Mouse (Mus musculus) forebrain, embryonic 13.5 days (tissue): ENCODE results near the gene Diras2. TPM values are rescaled to one million over a fixed set of nuclear protein-coding genes. Genes with fewer than 3 reads are reported as not detected.

Source experiments
- ATAC-seq: fragments of 200-750 bp; cut with Nextera tagmentation; 2 replicates; pipeline ENCODE4 v1.8.0; 2017
- H3K27ac ChIP-seq: fragments of 300-500 bp; sonication (generic); 2 replicates; pipeline ENCODE4 v1.5.1; 2015; ENCODE audit warnings: inconsistent platforms, mild to moderate bottlenecking, moderate library complexity
- H3K27me3 ChIP-seq: fragments of 300-500 bp; sonication (generic); 2 replicates; pipeline ENCODE4 v1.6.1; 2015; ENCODE audit warnings: mild to moderate bottlenecking, inconsistent platforms
- H3K36me3 ChIP-seq: fragments of 300-500 bp; sonication (generic); 2 replicates; pipeline ENCODE4 v1.6.1; 2015; ENCODE audit warnings: mild to moderate bottlenecking, inconsistent platforms; ENCODE audit not compliant: poor library complexity, severe bottlenecking
- H3K4me1 ChIP-seq: fragments of 300-500 bp; sonication (generic); 2 replicates; pipeline ENCODE4 v1.6.1; 2015; ENCODE audit warnings: inconsistent platforms
- H3K4me2 ChIP-seq: fragments of 300-500 bp; sonication (generic); 2 replicates; pipeline ENCODE4 v1.6.1; 2015; ENCODE audit warnings: inconsistent platforms, mild to moderate bottlenecking, moderate library complexity
- H3K4me3 ChIP-seq: fragments of 300-500 bp; sonication (generic); 2 replicates; pipeline ENCODE4 v1.5.1; 2015; ENCODE audit warnings: mild to moderate bottlenecking, inconsistent platforms
- H3K9ac ChIP-seq: fragments of 300-500 bp; sonication (generic); 2 replicates; pipeline ENCODE4 v1.6.1; 2015; ENCODE audit warnings: mild to moderate bottlenecking, inconsistent platforms
- H3K9me3 ChIP-seq: fragments of 300-500 bp; sonication (generic); replicated peaks from 2 replicates; pipeline ENCODE4 v1.6.1; 2016; ENCODE audit warnings: inconsistent platforms
- WGBS: fragments of 180-500 bp; shearing (Covaris S2); methylation state at CpG from one replicate; pipeline ENCODE4 v1.1.7; 2015; 5-methylcytosine and 5-hydroxymethylcytosine counted together
- polyA plus RNA-seq: library from polyadenylated mRNA; unstranded; fragments of >200 nt; fragmentation: Nextera tagmentation; extraction: Ambion mirVana; gene quantifications from 2 replicates; pipeline ENCODE4 v1.2.1, GENCODE M21; 2015

Gene Diras2
- 0.77 and 0.93 TPM in 2 replicates for polyA plus RNA-seq

DNA sequence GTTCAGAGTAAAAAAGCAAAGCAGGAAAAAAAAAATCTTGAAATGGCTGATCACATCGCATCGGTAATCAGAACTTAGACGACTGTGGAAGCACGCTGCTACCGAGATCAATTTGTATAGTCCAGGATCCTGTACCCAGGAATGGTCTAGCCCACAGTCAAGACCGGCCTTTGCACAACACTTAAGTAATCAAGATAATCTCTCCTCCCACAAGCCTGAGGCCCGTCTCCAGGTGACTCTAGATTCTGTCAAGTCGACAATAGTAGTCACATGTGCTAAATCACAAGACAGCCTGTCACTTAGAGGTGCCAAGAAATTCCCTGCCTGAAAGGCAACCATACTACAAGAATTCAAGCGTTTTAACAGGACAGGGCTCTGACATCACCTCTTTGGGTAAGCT is at the start of gene Diras2:
Gene Diras2 (minus strand): TSS at position 159 of the 400 bp plus-strand sequence.
- Histone ChIP-seq H3K9me3 (peaks cover 6% of the 10 kb centered on the region), H3K4me2 (peak within 1 kb of the TSS; percentile 96), H3K27ac (no peak within 1 kb of the TSS), H3K4me3 (peak within 1 kb of the TSS; percentile 53), H3K9ac (peak within 1 kb of the TSS; percentile 70), H3K36me3 (no peaks in the 10 kb centered on the region), H3K27me3 (peaks cover 30% of the 10 kb centered on the region), H3K4me1 (peaks cover 8% of the 10 kb centered on the region)
- WGBS = 55% methylated on average over 9 of the region's 9 CpGs
- ATAC-seq = no peak

GRCm38 (mm10) chr13:52578776-52579175 is 47.7 kb upstream of the Diras2 start:
- Histone ChIP-seq H3K4me1 (peaks cover 13% of the 10 kb centered on the region), H3K4me3 (no peak overlapping the region), H3K4me2 (no peak overlapping the region), H3K9me3 (no peaks in the 10 kb centered on the region), H3K36me3 (no peaks in the 10 kb centered on the region), H3K9ac (no peak overlapping the region), H3K27me3 (peaks cover 36% of the 10 kb centered on the region), H3K27ac (no peak overlapping the region)
- ATAC-seq = no peak
- WGBS = 83% methylated on average over 2 of the region's 2 CpGs

DNA sequence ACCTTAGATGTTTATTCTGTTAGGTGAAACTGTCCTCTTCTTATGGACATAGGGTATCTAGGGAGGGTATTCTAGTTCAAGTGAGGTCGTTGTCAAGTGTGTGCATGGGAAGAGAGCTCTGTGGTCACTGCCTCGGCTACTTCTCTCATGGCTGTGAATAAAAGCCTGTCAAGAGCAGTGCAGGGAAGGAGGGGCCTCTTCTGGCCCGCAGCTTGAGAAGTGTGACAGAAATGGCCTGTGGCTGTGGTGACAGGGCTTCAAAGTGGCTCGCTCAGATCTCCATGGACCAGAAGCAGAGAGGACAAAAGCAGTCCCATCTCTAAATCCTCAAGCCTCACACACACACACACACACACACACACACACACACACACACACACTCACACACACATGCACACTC is 46.9 kb upstream of the Diras2 start:
- Histone ChIP-seq H3K9ac (no peak overlapping the region), H3K4me2 (no peak overlapping the region), H3K36me3 (no peaks in the 10 kb centered on the region), H3K4me1 (peaks cover 5% of the 10 kb centered on the region; the same call in 1 of the 2 replicates), H3K27ac (no peak overlapping the region), H3K27me3 (peaks cover 29% of the 10 kb centered on the region), H3K9me3 (no peaks in the 10 kb centered on the region), H3K4me3 (no peak overlapping the region)
- no peak for ATAC-seq
- WGBS = 33% methylated on average over 4 of the region's 4 CpGs

- Histone ChIP-seq H3K4me3 (no peak overlapping the region), H3K27me3 (peaks cover 24% of the 10 kb centered on the region), H3K36me3 (no peaks in the 10 kb centered on the region), H3K9me3 (no peaks in the 10 kb centered on the region), H3K4me2 (no peak overlapping the region), H3K9ac (no peak overlapping the region), H3K27ac (no peak overlapping the region), H3K4me1 (0 out of 2 replicates have a peak, but pooled peaks cover under 1% of the 10 kb centered on the region)
- 89% methylated on average over 3 of the region's 3 CpGs for WGBS
- no peak for ATAC-seq
Observed at GRCm38 (mm10) chr13:52577326-52577920, 46.3 kb upstream of the Diras2 start.

- Histone ChIP-seq H3K9ac (no peak overlapping the region), H3K36me3 (no peaks in the 10 kb centered on the region), H3K9me3 (no peaks in the 10 kb centered on the region), H3K27ac (no peak overlapping the region), H3K4me3 (no peak overlapping the region), H3K4me1 (no peaks in the 10 kb centered on the region), H3K4me2 (no peak overlapping the region), H3K27me3 (peaks cover 19% of the 10 kb centered on the region)
- no peak for ATAC-seq
- 67% methylated on average over 10 of the region's 10 CpGs for WGBS
Observed at GRCm38 (mm10) chr13:52576841-52577240, 45.8 kb upstream of the Diras2 start.

DNA sequence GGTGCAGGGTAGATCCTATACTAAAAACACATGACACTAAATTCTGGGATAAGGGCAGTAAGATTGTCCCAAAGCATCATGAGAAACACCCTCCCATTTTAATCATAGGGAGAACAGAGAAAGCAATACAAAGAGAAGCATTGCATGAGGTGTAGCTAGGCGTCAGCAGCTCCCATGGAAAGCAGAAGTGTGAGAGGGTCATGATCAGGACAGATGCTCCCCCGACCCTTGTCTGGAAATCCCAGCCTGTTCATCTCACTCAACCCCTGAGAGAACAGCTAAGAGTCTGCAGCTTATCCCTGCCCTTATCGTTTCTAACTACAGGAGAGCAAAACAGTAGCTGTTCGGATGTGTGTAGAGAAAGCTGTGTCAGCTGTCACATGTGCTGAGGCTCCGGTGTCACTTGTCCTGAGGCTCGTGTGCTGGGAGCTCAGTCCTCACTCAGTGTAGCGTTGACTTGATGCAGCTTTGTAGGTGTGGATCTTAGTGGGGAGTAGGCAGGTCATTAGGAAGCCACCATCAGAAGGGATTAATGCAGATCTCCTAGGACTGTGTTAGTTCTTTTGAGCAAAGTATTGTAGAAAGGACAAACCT is 45.0 kb upstream of the Diras2 start:
- 77% methylated on average over 7 of the region's 7 CpGs for WGBS
- no peaks in the 10 kb centered on the region for H3K4me1 ChIP-seq
- H3K4me2 ChIP-seq = no peak overlapping the region
- H3K4me3 ChIP-seq = no peak overlapping the region
- peaks cover 12% of the 10 kb centered on the region for H3K27me3 ChIP-seq
- no peak overlapping the region for H3K27ac ChIP-seq
- no peaks in the 10 kb centered on the region for H3K9me3 ChIP-seq
- no peak overlapping the region for H3K9ac ChIP-seq
- no peaks in the 10 kb centered on the region for H3K36me3 ChIP-seq
- ATAC-seq = no peak

DNA sequence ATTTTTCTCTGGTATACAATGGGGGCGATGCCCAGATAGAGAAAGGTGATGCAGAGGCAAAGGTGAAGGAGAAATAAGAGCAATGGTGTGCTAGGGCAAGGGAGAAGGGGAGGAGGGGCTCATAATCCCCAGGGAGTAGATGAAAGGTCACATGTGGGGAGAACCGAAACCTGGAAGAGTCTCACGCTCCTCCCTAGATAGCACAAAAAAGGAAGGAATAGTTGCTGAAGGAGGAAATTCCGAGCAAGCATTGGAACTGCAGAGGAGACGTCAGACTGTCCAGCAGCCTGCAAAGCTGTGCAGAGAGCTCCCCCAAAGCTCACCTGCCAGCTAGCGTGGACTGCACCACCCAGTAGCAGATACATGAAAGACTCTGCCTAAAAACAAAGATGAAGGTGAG is 44.4 kb upstream of the Diras2 start:
- 83% methylated on average over 6 of the region's 6 CpGs for WGBS
- H3K27ac ChIP-seq = no peak overlapping the region
- ATAC-seq = no peak

GRCm38 (mm10) chr13:52574311-52574710 is 43.2 kb upstream of the Diras2 start:
- Histone ChIP-seq H3K4me2 (no peak overlapping the region), H3K27ac (no peak overlapping the region), H3K4me3 (no peak overlapping the region), H3K36me3 (no peaks in the 10 kb centered on the region), H3K9ac (no peak overlapping the region), H3K27me3 (0 out of 2 replicates have a peak, but pooled peaks cover 7% of the 10 kb centered on the region), H3K4me1 (peaks cover 4% of the 10 kb centered on the region), H3K9me3 (no peaks in the 10 kb centered on the region)
- WGBS = 84% methylated on average over 2 of the region's 2 CpGs
- ATAC-seq = no peak

More for the DNA sequence above, 44.4 kb upstream of the Diras2 start:
- no peak overlapping the region for H3K9ac ChIP-seq
- H3K4me1 ChIP-seq = no peaks in the 10 kb centered on the region
- no peak overlapping the region for H3K4me2 ChIP-seq
- H3K9me3 ChIP-seq = no peaks in the 10 kb centered on the region
- H3K27me3 ChIP-seq = 0 out of 2 replicates have a peak, but pooled peaks cover 7% of the 10 kb centered on the region
- H3K4me3 ChIP-seq = no peak overlapping the region
- no peaks in the 10 kb centered on the region for H3K36me3 ChIP-seq

GRCm38 (mm10) chr13:52572451-52573446 is 41.7 kb upstream of the Diras2 start:
- H3K4me2 ChIP-seq = no peak overlapping the region
- H3K27ac ChIP-seq = no peak overlapping the region
- no peaks in the 10 kb centered on the region for H3K36me3 ChIP-seq
- 0 out of 2 replicates have a peak, but pooled peaks cover 2% of the 10 kb centered on the region for H3K27me3 ChIP-seq
- WGBS = 78% methylated on average over 9 of the region's 9 CpGs
- H3K9ac ChIP-seq = no peak overlapping the region
- H3K4me3 ChIP-seq = no peak overlapping the region
- H3K4me1 ChIP-seq = peaks cover 10% of the 10 kb centered on the region
- ATAC-seq = no peak
- no peaks in the 10 kb centered on the region for H3K9me3 ChIP-seq

DNA sequence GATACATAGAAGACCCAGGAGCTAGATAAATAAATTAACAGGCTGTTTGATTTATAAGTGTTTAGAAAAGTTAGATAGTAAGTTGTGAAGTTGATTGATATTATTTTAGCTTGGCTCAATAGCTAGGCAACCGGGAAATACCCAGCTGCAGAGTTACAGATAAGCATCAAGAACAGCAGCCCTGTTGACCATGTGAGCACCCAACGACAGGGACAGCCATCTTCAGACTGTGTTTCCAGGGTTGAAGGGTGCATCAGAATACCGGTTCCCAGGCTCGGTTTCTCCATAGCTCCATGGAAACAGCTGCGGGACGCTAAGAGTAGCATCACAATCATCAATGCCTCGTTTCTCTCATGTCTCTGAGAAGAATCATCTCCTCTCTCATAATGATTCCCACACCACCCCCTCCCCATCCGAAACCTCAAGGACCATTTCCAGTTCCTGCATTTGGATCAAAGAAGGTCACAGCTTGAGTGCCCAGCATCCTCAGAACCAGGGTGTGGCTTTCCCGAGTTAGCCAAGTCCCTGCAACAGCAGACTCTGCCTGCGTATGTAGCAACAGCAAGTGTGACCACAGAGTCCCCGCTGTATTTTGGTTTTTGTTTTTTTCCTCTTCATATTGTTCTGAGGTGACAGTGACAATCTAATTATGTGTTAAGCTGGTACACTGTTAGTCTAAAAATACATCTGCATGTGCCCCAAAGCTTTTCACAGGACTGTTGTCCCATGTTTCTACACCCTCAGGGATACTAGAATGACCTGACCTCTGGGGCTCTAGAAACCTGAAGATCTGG is 40.7 kb upstream of the Diras2 start:
- H3K9ac ChIP-seq = no peak overlapping the region
- no peak overlapping the region for H3K4me2 ChIP-seq
- H3K9me3 ChIP-seq = no peaks in the 10 kb centered on the region
- H3K27ac ChIP-seq = no peak overlapping the region
- H3K27me3 ChIP-seq = 0 out of 2 replicates have a peak, but pooled peaks cover 2% of the 10 kb centered on the region
- H3K4me1 ChIP-seq = peaks cover 10% of the 10 kb centered on the region
- no peaks in the 10 kb centered on the region for H3K36me3 ChIP-seq
- no peak overlapping the region for H3K4me3 ChIP-seq
- ATAC-seq = no peak
- 86% methylated on average over 11 of the region's 11 CpGs for WGBS

GRCm38 (mm10) chr13:52570276-52570675 is 39.2 kb upstream of the Diras2 start:
- Histone ChIP-seq H3K27ac (no peak overlapping the region), H3K27me3 (0 out of 2 replicates have a peak, but pooled peaks cover under 1% of the 10 kb centered on the region), H3K4me3 (no peak overlapping the region), H3K4me1 (peaks cover 12% of the 10 kb centered on the region), H3K9ac (no peak overlapping the region), H3K4me2 (no peak overlapping the region), H3K9me3 (no peaks in the 10 kb centered on the region), H3K36me3 (no peaks in the 10 kb centered on the region)
- WGBS = 90% methylated on average over 9 of the region's 9 CpGs
- no peak for ATAC-seq
